Mouse (Mus musculus) left cerebral cortex, postnatal 36 days (tissue): ENCODE measurements around the gene Fam174a. TPM values are rescaled to one million over a fixed set of nuclear protein-coding genes. Genes with fewer than 3 reads are reported as not detected.

ENCODE experiments used
- DNase-seq, 2 experiments: peaks; one replicate each; pipeline ENCODE4 v3.0.0; 2021 to 2022; ENCODE audit warnings: low spot score in 2 of 2, mixed read lengths in 1 of 2
- intact Hi-C: fragments of 180-260 bp; cut with DNase I; formaldehyde crosslinking; loops from one replicate; pipeline ENCODE4 v1.15.1; 2025
- total RNA-seq, 2 experiments: library from RNA; stranded (reverse); gene quantifications; 2 replicates each; pipeline ENCODE4 v1.2.3; 2021

Gene Fam174a
- total RNA-seq, 2 experiments from 2014 or later, result 39.3 to 41.7 TPM

GRCm38 (mm10) chr1:95381028-95381427, 67.6 kb downstream of the Fam174a start:
- intact Hi-C loops, result no loop called here
- no peak for DNase-seq
